ENCODE assay signal across 25 mouse cellular contexts in genomic region chr15:7863328-7863727, GRCm38 (mm10). TPM values are rescaled to one million over a fixed set of nuclear protein-coding genes. Genes with fewer than 3 reads are reported as not detected.
DNase-seq lines count a peak whose midpoint lies in the region; ATAC-seq and TF ChIP-seq lines count a peak whose summit lies in the region.
"Had no signal": no experiment of that assay in that cellular context is flagged by ENCODE, and none has a peak within 500 bp of the region (broad histone marks: within the 10 kb centered on the region; RNA-seq: fewer than 3 reads in every experiment).

No protein-coding gene starts in this region.

- TF ChIP-seq CTCF in forebrain, postnatal 0 days (IDR thresholded peaks at IDR 0.05; ENCODE audit: low read depth): no peak
- TF ChIP-seq CTCF in bone marrow macrophage, adult 2 months (IDR thresholded peaks at IDR 0.05; ENCODE audit: low read depth, low read length): no peak
- no peak for TF ChIP-seq CTCF in heart, adult 2 months (IDR thresholded peaks at IDR 0.05)

- no peak for TF ChIP-seq EP300 in heart, adult 2 months (IDR thresholded peaks at IDR 0.05; ENCODE audit: insufficient read depth, low read depth, low read length)

- no peak overlapping the region for H3K9ac ChIP-seq in forebrain, postnatal 0 days
- H3K9ac ChIP-seq in forebrain, embryonic 14.5 days (ENCODE audit: low read length): no peak overlapping the region
- no peak overlapping the region for H3K9ac ChIP-seq in midbrain, embryonic 16.5 days (ENCODE audit: low read depth, low read length)
- H3K9ac ChIP-seq in midbrain, embryonic 11.5 days (ENCODE audit: low read length): no peak overlapping the region
- no peak overlapping the region for H3K9ac ChIP-seq in heart, adult 2 months (ENCODE audit: low read depth, low read length)
- H3K9ac ChIP-seq: heart, embryonic 13.5 days; liver, embryonic 15.5 days had no signal

- no peak for TF ChIP-seq POLR2A in bone marrow macrophage, adult 2 months (IDR thresholded peaks at IDR 0.05; ENCODE audit: borderline replicate concordance, low read depth, low read length)
- no peak for TF ChIP-seq POLR2A in heart, adult 2 months (IDR thresholded peaks at IDR 0.05; ENCODE audit: insufficient read depth, low read depth, low read length)

- H3K27me3 ChIP-seq in forebrain, postnatal 0 days (ENCODE audit: insufficient read depth, low read length): no peaks in the 10 kb centered on the region
- H3K27me3 ChIP-seq in forebrain, embryonic 14.5 days (replicated peaks; ENCODE audit: control insufficient read depth, insufficient read depth, low read length): no peaks in the 10 kb centered on the region
- H3K27me3 ChIP-seq in midbrain, embryonic 16.5 days (ENCODE audit: control insufficient read depth, insufficient read depth, low read depth, low read length): no peaks in the 10 kb centered on the region
- no peaks in the 10 kb centered on the region for H3K27me3 ChIP-seq in midbrain, embryonic 11.5 days (ENCODE audit: control insufficient read depth, insufficient read depth, low read length)
- no peaks in the 10 kb centered on the region for H3K27me3 ChIP-seq in heart, adult 2 months (ENCODE audit: control insufficient read depth, insufficient read depth, low read length)
- H3K27me3 ChIP-seq: heart, embryonic 13.5 days; liver, embryonic 15.5 days had no signal

- H3K27ac ChIP-seq in forebrain, postnatal 0 days (ENCODE audit: low read depth, low read length): no peak overlapping the region
- H3K27ac ChIP-seq in forebrain, embryonic 14.5 days (ENCODE audit: low read depth, low read length): no peak overlapping the region
- no peak overlapping the region for H3K27ac ChIP-seq in midbrain, embryonic 16.5 days (ENCODE audit: low read length)
- no peak overlapping the region for H3K27ac ChIP-seq in midbrain, embryonic 11.5 days (ENCODE audit: low read depth, low read length)
- H3K27ac ChIP-seq in bone marrow macrophage, adult 2 months (ENCODE audit: insufficient read depth, low read depth, low read length): peak overlapping the region; percentile 26; the same call in 1 of the 2 replicates
- H3K27ac ChIP-seq in heart, adult 2 months: no peak overlapping the region
- H3K27ac ChIP-seq: heart, embryonic 13.5 days; kidney, postnatal 0 days; limb, embryonic 10.5 days; liver, embryonic 15.5 days had no signal

- H3K9me3 ChIP-seq in forebrain, postnatal 0 days (ENCODE audit: low read length): no peaks in the 10 kb centered on the region
- no peaks in the 10 kb centered on the region for H3K9me3 ChIP-seq in forebrain, embryonic 14.5 days (replicated peaks; ENCODE audit: control insufficient read depth, low read length)
- no peaks in the 10 kb centered on the region for H3K9me3 ChIP-seq in midbrain, embryonic 16.5 days (replicated peaks; ENCODE audit: control insufficient read depth, low read length, poor library complexity, severe bottlenecking)
- no peaks in the 10 kb centered on the region for H3K9me3 ChIP-seq in midbrain, embryonic 11.5 days (ENCODE audit: control insufficient read depth, low read length)
- H3K9me3 ChIP-seq: G1E; heart, embryonic 13.5 days; limb, embryonic 10.5 days; liver, embryonic 15.5 days had no signal

- ATAC-seq in forebrain, postnatal 0 days: peak; percentile 54
- ATAC-seq in forebrain, embryonic 14.5 days: no peak
- ATAC-seq in midbrain, embryonic 16.5 days: 0 out of 2 replicates have a peak, but pooled peaks have one; percentile 39
- no peak for ATAC-seq in midbrain, embryonic 11.5 days (ENCODE audit: low FRiP score)
- ATAC-seq: activated CD4-positive, CD25-positive, alpha-beta regulatory T cell, adult 4 months; CD4-positive, CD25-positive, alpha-beta regulatory T cell, adult 4 months had no signal

- 60% methylated on average over 5 of the region's 5 CpGs for WGBS in forebrain, postnatal 0 days
- WGBS in forebrain, embryonic 14.5 days: 71% methylated on average over 5 of the region's 5 CpGs
- WGBS in midbrain, embryonic 16.5 days: 30% methylated on average over 5 of the region's 5 CpGs
- WGBS in midbrain, embryonic 11.5 days: 43% methylated on average over 5 of the region's 5 CpGs
- 71% methylated on average over 5 of the region's 5 CpGs for WGBS in heart, adult 2 months

- H3K4me1 ChIP-seq in forebrain, postnatal 0 days (ENCODE audit: insufficient read depth): no peaks in the 10 kb centered on the region
- H3K4me1 ChIP-seq in forebrain, embryonic 14.5 days (ENCODE audit: control insufficient read depth, insufficient read depth, low read length): no peaks in the 10 kb centered on the region
- H3K4me1 ChIP-seq in midbrain, embryonic 16.5 days (ENCODE audit: control insufficient read depth, insufficient read depth, low read length): no peaks in the 10 kb centered on the region
- H3K4me1 ChIP-seq in midbrain, embryonic 11.5 days (ENCODE audit: control insufficient read depth, insufficient read depth, low read length): no peaks in the 10 kb centered on the region
- peaks cover 28% of the 10 kb centered on the region for H3K4me1 ChIP-seq in bone marrow macrophage, adult 2 months (ENCODE audit: control insufficient read depth, insufficient read depth, low read length)
- H3K4me1 ChIP-seq in heart, adult 2 months (ENCODE audit: control insufficient read depth, insufficient read depth, low read length): no peaks in the 10 kb centered on the region
- H3K4me1 ChIP-seq: heart, embryonic 13.5 days; liver, embryonic 15.5 days had no signal

- intact Hi-C loops in heart, adult 2 months (cut with DNase I): no loop called here

- no peaks in the 10 kb centered on the region for H3K36me3 ChIP-seq in forebrain, postnatal 0 days (ENCODE audit: insufficient read depth)
- no peaks in the 10 kb centered on the region for H3K36me3 ChIP-seq in forebrain, embryonic 14.5 days (ENCODE audit: control insufficient read depth, insufficient read depth, low read length)
- no peaks in the 10 kb centered on the region for H3K36me3 ChIP-seq in midbrain, embryonic 16.5 days (ENCODE audit: control insufficient read depth, insufficient read depth, low read length)
- no peaks in the 10 kb centered on the region for H3K36me3 ChIP-seq in midbrain, embryonic 11.5 days (ENCODE audit: control insufficient read depth, insufficient read depth, low read length)
- no peaks in the 10 kb centered on the region for H3K36me3 ChIP-seq in heart, adult 2 months (ENCODE audit: control insufficient read depth, insufficient read depth, low read length)
- H3K36me3 ChIP-seq: G1E; heart, embryonic 13.5 days; limb, embryonic 10.5 days; liver, embryonic 15.5 days had no signal

- peak; percentile 14 for DNase-seq in forebrain, postnatal 0 days
- DNase-seq in forebrain, embryonic 14.5 days (ENCODE audit: low spot score): no peak
- no peak for DNase-seq in midbrain, embryonic 11.5 days (ENCODE audit: low spot score, missing footprints)
- no peak for DNase-seq in thymus, postnatal 25 days
- DNase-seq in heart, adult 2 months: no peak
- DNase-seq: adrenal gland, adult 8-10 months; cerebellum, adult 9-10 months; heart, postnatal 14 days; kidney, adult 2 months; liver; lung, postnatal 4 days; right cerebral cortex, postnatal 4 days; thymus, postnatal 36 days had no signal

- H3K4me2 ChIP-seq in forebrain, postnatal 0 days (ENCODE audit: low read depth): no peak overlapping the region
- no peak overlapping the region for H3K4me2 ChIP-seq in forebrain, embryonic 14.5 days (ENCODE audit: low read length)
- no peak overlapping the region for H3K4me2 ChIP-seq in midbrain, embryonic 16.5 days (ENCODE audit: low read length)
- H3K4me2 ChIP-seq in midbrain, embryonic 11.5 days: no peak overlapping the region
- H3K4me2 ChIP-seq: heart, embryonic 13.5 days; liver, embryonic 15.5 days had no signal

- H3K4me3 ChIP-seq in forebrain, postnatal 0 days (ENCODE audit: low read depth, low read length): no peak overlapping the region
- H3K4me3 ChIP-seq in forebrain, embryonic 14.5 days (ENCODE audit: low read depth, low read length): no peak overlapping the region
- H3K4me3 ChIP-seq in midbrain, embryonic 16.5 days (ENCODE audit: low read depth, low read length): no peak overlapping the region
- no peak overlapping the region for H3K4me3 ChIP-seq in midbrain, embryonic 11.5 days (ENCODE audit: low read depth, low read length)
- no peak overlapping the region for H3K4me3 ChIP-seq in bone marrow macrophage, adult 2 months (ENCODE audit: insufficient read depth, low read length)
- no peak overlapping the region for H3K4me3 ChIP-seq in heart, adult 2 months
- H3K4me3 ChIP-seq: heart, embryonic 13.5 days; limb, embryonic 10.5 days; liver, embryonic 15.5 days had no signal

- H3K79me2 ChIP-seq in heart, adult 2 months (replicated peaks; ENCODE audit: control insufficient read depth, insufficient read depth, low read length): no peaks in the 10 kb centered on the region

RNA-seq across cellular contexts. Expression of gene Gdnf, which starts 52.7 kb away (rescaled TPM):
- 0.29 and 0.54 TPM in 2 replicates for total RNA-seq in forebrain, postnatal 0 days (2014; rRNA removed)
- polyA plus RNA-seq in forebrain, postnatal 0 days (2015; fragmentation: Nextera tagmentation; extraction: Ambion mirVana): 0.06 and 0.11 TPM in 2 replicates
- polyA plus RNA-seq in forebrain, embryonic 14.5 days (2014; fragmentation: Nextera tagmentation; extraction: Ambion mirVana): 0.04 TPM in 1 of 2 replicates, not detected in the other
- polyA plus RNA-seq in midbrain, embryonic 16.5 days (2015; fragmentation: Nextera tagmentation; extraction: Ambion mirVana): 0.05 and 0.11 TPM in 2 replicates
- 0.46 and 0.90 TPM in 2 replicates for polyA plus RNA-seq in midbrain, embryonic 11.5 days (2014; fragmentation: Nextera tagmentation; extraction: Ambion mirVana)
- polyA plus RNA-seq in bone marrow macrophage, adult 2 months (2012; ENCODE audit: insufficient read depth, insufficient read length, missing spikeins): not detected in 2 replicates
- under 1 TPM; 0.39 to 0.68 TPM for total RNA-seq in heart, adult 2 months (2021)
- polyA plus RNA-seq in heart, adult 2 months (2012; rRNA removed): 0.10 and 0.15 TPM in 2 replicates
- total RNA-seq: common myeloid progenitor, adult 5-6 weeks; neutrophil, adult 5-6 weeks had no signal
- polyA plus RNA-seq: activated CD4-positive, CD25-positive, alpha-beta regulatory T cell, adult 4 months; CD4-positive, CD25-positive, alpha-beta regulatory T cell, adult 4 months; G1E; liver, embryonic 15.5 days; lung, embryonic 16.5 days had no signal

Comparison
In these comparisons a context has a peak if more than half of its experiments do, and no peak if none do; other contexts are left out.
1. ATAC-seq: peak in forebrain, postnatal 0 days (single experiment) and midbrain, embryonic 16.5 days (single experiment); none in forebrain, embryonic 14.5 days (single experiment) and midbrain, embryonic 11.5 days (single experiment).